Mouse (Mus musculus) heart, adult 11 months (tissue): ENCODE results near the gene Dmap1.

Experiments used
- DNase-seq: peaks from one replicate; pipeline ENCODE4 v3.0.0; 2022

Dmap1 gene

GRCm38 (mm10) chr4:117681931-117682461 is at the start of gene Dmap1:
TSS of gene Dmap1 (minus strand) at chr4:117682273.
- peak; percentile 96 for DNase-seq

- no peak for DNase-seq
These were observed 42.0 kb upstream of the Dmap1 start, which contains the start of gene Gm12845 for GRCm38 (mm10) chr4:117724112-117724511. TSS of gene Gm12845 (plus strand) at chr4:117724412.

GRCm38 (mm10) chr4:117713303-117714098 is 31.4 kb upstream of the Dmap1 start:
- peak; percentile 66 for DNase-seq

GRCm38 (mm10) chr4:117712314-117712713 is 30.2 kb upstream of the Dmap1 start:
- DNase-seq: peak; percentile 13

GRCm38 (mm10) chr4:117708780-117709550 is 26.9 kb upstream of the Dmap1 start:
- peak; percentile 77 for DNase-seq

GRCm38 (mm10) chr4:117705361-117705760 is 23.3 kb upstream of the Dmap1 start:
- peak; percentile 9 for DNase-seq

GRCm38 (mm10) chr4:117686354-117686753 is 4.3 kb upstream of the Dmap1 start:
- DNase-seq: peak; percentile 75

GRCm38 (mm10) chr4:117683048-117683768 is 1.1 kb upstream of the Dmap1 start:
- DNase-seq: peak; percentile 78

GRCm38 (mm10) chr4:117682463-117682862 is 390 bp upstream of the Dmap1 start:
- DNase-seq: no peak

GRCm38 (mm10) chr4:117680963-117681362 is 1.1 kb downstream of the Dmap1 start:
- DNase-seq: peak; percentile 85

- DNase-seq: peak; percentile 93
These were observed 5.2 kb downstream of the Dmap1 start for GRCm38 (mm10) chr4:117676903-117677302.

GRCm38 (mm10) chr4:117673901-117674300 is 8.2 kb downstream of the Dmap1 start:
- peak; percentile 82 for DNase-seq

- peak; percentile 83 for DNase-seq
These were observed 10.0 kb downstream of the Dmap1 start for GRCm38 (mm10) chr4:117672042-117672441.

- no peak for DNase-seq
These were observed 12.2 kb downstream of the Dmap1 start for GRCm38 (mm10) chr4:117669874-117670273.

- no peak for DNase-seq
These were observed 16.0 kb downstream of the Dmap1 start for GRCm38 (mm10) chr4:117666054-117666453.

- DNase-seq: no peak
These were observed 16.5 kb downstream of the Dmap1 start for GRCm38 (mm10) chr4:117665531-117665930.

GRCm38 (mm10) chr4:117664411-117665137 is 17.5 kb downstream of the Dmap1 start:
- no peak for DNase-seq

GRCm38 (mm10) chr4:117660001-117660400 is 22.1 kb downstream of the Dmap1 start:
- no peak for DNase-seq

- no peak for DNase-seq
These were observed 23.3 kb downstream of the Dmap1 start for GRCm38 (mm10) chr4:117658582-117659444.

- DNase-seq: no peak
These were observed 24.4 kb downstream of the Dmap1 start for GRCm38 (mm10) chr4:117657646-117658045.

GRCm38 (mm10) chr4:117656961-117657360 is 25.1 kb downstream of the Dmap1 start:
- DNase-seq: no peak
